Mouse (Mus musculus) small intestine, adult 2 months (tissue): ENCODE results near the gene Greb1.

Source experiments
- CTCF ChIP-seq: fragments of 200-500 bp; IDR thresholded peaks from 2 replicates; pipeline ENCODE4 v1.5.1; 2012; ENCODE audit warnings: low read depth, mild to moderate bottlenecking, control low read depth, inconsistent platforms, low read length, moderate library complexity, mixed read lengths; ENCODE audit not compliant: insufficient replicate concordance, insufficient read length; ENCODE audit errors: extremely low read depth
- POLR2A ChIP-seq: fragments of 200-500 bp; IDR thresholded peaks from 2 replicates; pipeline ENCODE4 v1.6.1; 2012; ENCODE audit warnings: low read depth, mild to moderate bottlenecking, control low read depth, inconsistent platforms, low read length, moderate library complexity

GRCm38 (mm10) chr12:16714616-16715015 lies 86.1 kb downstream of the Greb1 start:
- TF ChIP-seq CTCF (no peak), POLR2A (no peak)
